Mouse (Mus musculus): Measurements from ENCODE around the gene Dph1.

Gene Dph1

GRCm38 (mm10) chr11:75131300-75131699 is 59.7 kb downstream of the Dph1 start:
- DNase-seq: no peak

GRCm38 (mm10) chr11:75129481-75129880 is 61.6 kb downstream of the Dph1 start:
- no peak for DNase-seq

Measured in cerebellum, adult 11 months (tissue).